Mouse (Mus musculus): ENCODE results near the gene Cnnm1. TPM values are rescaled to one million over a fixed set of nuclear protein-coding genes. Genes with fewer than 3 reads are reported as not detected.

The Cnnm1 gene
- polyA plus RNA-seq, 1 experiment from 2014 or later: 2.3 TPM

Other genes starting within 250 kb of the Cnnm1 start
- gene Hpse2, start 52.1 kb upstream of the Cnnm1 start, polyA plus RNA-seq (2014; fragmentation: Nextera tagmentation; extraction: Ambion mirVana): 0.11 TPM in 1 of 2 replicates, not detected in the other
- 72.6 and 89.3 TPM in 2 replicates for gene Got1, start 84.2 kb downstream of the Cnnm1 start, polyA plus RNA-seq (2014; fragmentation: Nextera tagmentation; extraction: Ambion mirVana)
- 0.30 and 0.62 TPM in 2 replicates for gene Nkx2-3, start 171.9 kb downstream of the Cnnm1 start, polyA plus RNA-seq (2014; fragmentation: Nextera tagmentation; extraction: Ambion mirVana)
- gene Slc25a28, start 234.4 kb downstream of the Cnnm1 start, polyA plus RNA-seq (2014; fragmentation: Nextera tagmentation; extraction: Ambion mirVana): 10.8 and 16.7 TPM in 2 replicates
- gene Entpd7, start 249.2 kb downstream of the Cnnm1 start, polyA plus RNA-seq (2014; fragmentation: Nextera tagmentation; extraction: Ambion mirVana): 10.3 and 10.5 TPM in 2 replicates

Data from midbrain, embryonic 14.5 days (tissue).